Mouse (Mus musculus): ENCODE measurements around the gene Coa3. TPM values are rescaled to one million over a fixed set of nuclear protein-coding genes. Genes with fewer than 3 reads are reported as not detected.
A peak's percentile ranks its signal among the peaks of the same experiment; 100 is the strongest.

Gene Coa3
- polyA plus RNA-seq, 1 experiment from 2014 or later = 184 TPM

DNA sequence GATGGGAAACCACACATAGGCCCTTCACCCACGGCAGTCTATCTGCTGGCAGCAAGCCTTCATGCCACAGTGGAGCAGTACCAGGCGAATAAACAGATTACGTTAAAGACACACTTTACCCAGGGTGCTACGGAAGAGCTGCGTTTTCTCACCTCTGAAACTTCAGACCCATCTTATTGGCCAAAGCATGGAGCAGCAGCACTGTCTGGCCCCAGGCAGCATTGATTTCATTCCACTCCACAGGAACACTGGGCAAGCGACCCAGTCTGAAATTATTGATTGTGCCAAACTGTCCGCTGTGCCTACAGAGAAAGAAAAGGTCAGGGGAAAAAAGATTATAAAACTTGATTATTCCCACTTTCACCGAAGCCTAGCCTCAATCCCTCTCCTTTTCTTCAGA, 12.3 kb upstream of the Coa3 start:
- ATAC-seq (ENCODE audit: low read depth) = no peak
- Histone ChIP-seq H3K4me3 (ENCODE audit: low read length) (no peak overlapping the region), H3K27ac (ENCODE audit: low read length) (no peak overlapping the region), H3K27me3 (ENCODE audit: control insufficient read depth, insufficient read depth, low read depth, low read length) (no peaks in the 10 kb centered on the region), H3K9me3 (ENCODE audit: control insufficient read depth, low read length) (no peaks in the 10 kb centered on the region), H3K9ac (ENCODE audit: low read length) (no peak overlapping the region), H3K36me3 (ENCODE audit: control insufficient read depth, insufficient read depth, low read length) (peaks cover 28% of the 10 kb centered on the region), H3K4me1 (replicated peaks; ENCODE audit: control insufficient read depth, insufficient read depth, low read length) (no peaks in the 10 kb centered on the region), H3K4me2 (ENCODE audit: low read depth, low read length) (no peak overlapping the region)
- WGBS = 95% methylated on average over 8 of the region's 8 CpGs

DNA sequence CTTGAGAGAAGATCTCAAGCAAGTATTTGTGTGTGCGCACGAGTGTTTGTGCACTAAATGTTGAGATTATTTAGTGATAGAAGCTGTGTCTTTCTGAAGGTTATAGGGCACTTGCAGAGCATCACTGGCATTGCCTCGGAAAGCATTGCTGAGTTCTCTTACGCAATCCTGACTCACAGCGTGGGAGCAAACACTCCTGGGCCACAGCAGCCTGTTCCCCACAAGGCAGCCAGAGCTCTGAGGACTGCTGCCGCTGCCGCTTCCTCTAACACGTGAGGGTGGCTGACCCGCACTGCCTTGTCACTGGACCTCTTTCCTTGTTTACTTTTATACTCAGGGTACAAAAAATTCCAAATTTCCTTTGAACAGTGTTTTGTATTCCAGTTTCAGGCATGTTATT, 8.4 kb upstream of the Coa3 start:
- H3K36me3 ChIP-seq (ENCODE audit: control insufficient read depth, insufficient read depth, low read length) = peaks cover 11% of the 10 kb centered on the region
- WGBS = 60% methylated on average over 9 of the region's 9 CpGs
- ATAC-seq (ENCODE audit: low read depth) = no peak

DNA sequence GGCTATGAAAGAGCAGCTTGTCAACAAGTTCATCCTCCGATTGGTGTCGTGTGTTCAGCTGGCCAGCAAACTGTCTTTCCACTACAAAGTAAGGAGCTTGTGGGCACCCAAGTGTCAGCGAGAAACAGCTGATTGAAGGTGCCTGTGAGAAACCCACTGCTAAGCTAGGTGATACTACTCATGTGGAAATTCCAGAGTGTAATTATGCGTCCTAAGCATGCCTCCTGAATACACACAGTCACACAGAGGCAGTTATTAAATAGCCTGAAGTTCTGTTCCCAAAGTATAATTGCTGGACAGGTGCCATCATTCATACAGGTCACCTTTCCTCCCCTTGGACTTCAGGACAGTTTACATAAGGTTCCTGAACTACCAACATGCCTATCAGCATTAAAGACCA, 4.9 kb upstream of the Coa3 start:
- 61% methylated on average over 4 of the region's 4 CpGs for WGBS
- ATAC-seq (ENCODE audit: low read depth) = no peak
- Histone ChIP-seq H3K27me3 (ENCODE audit: control insufficient read depth, insufficient read depth, low read depth, low read length) (no peaks in the 10 kb centered on the region), H3K9ac (ENCODE audit: low read length) (peak overlapping the region; percentile 21; the same call in 1 of the 2 replicates), H3K4me3 (ENCODE audit: low read length) (no peak overlapping the region), H3K9me3 (ENCODE audit: control insufficient read depth, low read length) (no peaks in the 10 kb centered on the region), H3K4me2 (ENCODE audit: low read depth, low read length) (no peak overlapping the region), H3K4me1 (replicated peaks; ENCODE audit: control insufficient read depth, insufficient read depth, low read length) (peaks cover 5% of the 10 kb centered on the region; the same call in 1 of the 2 replicates), H3K27ac (ENCODE audit: low read length) (no peak overlapping the region), H3K36me3 (ENCODE audit: control insufficient read depth, insufficient read depth, low read length) (peaks cover 2% of the 10 kb centered on the region; the same call in 1 of the 2 replicates)

More for the DNA sequence above, 8.4 kb upstream of the Coa3 start:
- Histone ChIP-seq H3K27ac (ENCODE audit: low read length) (no peak overlapping the region), H3K9me3 (ENCODE audit: control insufficient read depth, low read length) (no peaks in the 10 kb centered on the region), H3K4me1 (replicated peaks; ENCODE audit: control insufficient read depth, insufficient read depth, low read length) (no peaks in the 10 kb centered on the region), H3K9ac (ENCODE audit: low read length) (no peak overlapping the region), H3K4me3 (ENCODE audit: low read length) (no peak overlapping the region), H3K27me3 (ENCODE audit: control insufficient read depth, insufficient read depth, low read depth, low read length) (no peaks in the 10 kb centered on the region), H3K4me2 (ENCODE audit: low read depth, low read length) (no peak overlapping the region)

DNA sequence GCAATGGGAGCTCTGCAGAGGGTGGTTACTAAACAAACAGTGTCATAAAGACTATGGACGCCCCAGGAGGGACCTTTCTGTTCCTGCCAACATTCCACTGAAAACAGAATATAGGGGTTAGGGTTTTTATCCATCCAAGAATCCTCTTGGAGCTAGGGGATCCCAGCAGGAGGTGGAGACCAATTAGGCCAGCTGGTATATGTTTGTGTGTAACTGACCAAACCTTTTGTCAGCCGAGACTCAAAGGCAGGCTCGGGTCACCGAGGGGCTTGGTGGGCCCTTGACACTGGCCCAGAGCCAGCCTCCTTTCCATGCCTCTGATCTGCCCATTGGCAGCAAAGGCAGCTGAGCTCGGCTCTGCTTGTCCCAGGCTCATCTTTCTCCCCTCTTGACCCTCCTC, 4.0 kb upstream of the Coa3 start:
- H3K9me3 ChIP-seq (ENCODE audit: control insufficient read depth, low read length) = no peaks in the 10 kb centered on the region
- H3K36me3 ChIP-seq (ENCODE audit: control insufficient read depth, insufficient read depth, low read length) = no peaks in the 10 kb centered on the region; the same call in 1 of the 2 replicates
- no peaks in the 10 kb centered on the region for H3K27me3 ChIP-seq (ENCODE audit: control insufficient read depth, insufficient read depth, low read depth, low read length)
- ATAC-seq (ENCODE audit: low read depth) = no peak
- WGBS = 22% methylated on average over 5 of the region's 5 CpGs
- no peak overlapping the region for H3K9ac ChIP-seq (ENCODE audit: low read length)
- peaks cover 7% of the 10 kb centered on the region for H3K4me1 ChIP-seq (replicated peaks; ENCODE audit: control insufficient read depth, insufficient read depth, low read length)
- H3K4me3 ChIP-seq (ENCODE audit: low read length) = no peak overlapping the region
- H3K4me2 ChIP-seq (ENCODE audit: low read depth, low read length) = no peak overlapping the region
- H3K27ac ChIP-seq (ENCODE audit: low read length) = no peak overlapping the region

DNA sequence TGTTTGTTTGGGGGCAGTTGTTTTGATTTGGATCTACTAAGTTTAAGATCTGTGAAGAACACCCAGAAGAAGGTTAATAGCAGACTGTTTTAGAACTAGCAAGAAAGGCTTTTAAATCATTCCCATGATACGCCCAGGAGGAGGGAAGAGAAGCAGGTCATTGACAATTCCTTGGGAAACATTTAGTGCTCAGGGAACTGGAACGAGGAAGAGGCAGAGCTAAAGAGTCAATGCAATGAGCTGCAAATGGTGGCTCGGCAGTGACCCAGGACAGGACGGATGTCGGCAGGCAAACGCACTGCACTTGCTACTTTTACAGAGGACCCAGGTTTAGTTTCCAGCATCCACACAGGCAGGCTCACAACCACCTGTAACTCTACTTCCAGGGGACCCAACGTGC, 1.9 kb upstream of the Coa3 start:
- Histone ChIP-seq H3K4me1 (replicated peaks; ENCODE audit: control insufficient read depth, insufficient read depth, low read length) (peaks cover 26% of the 10 kb centered on the region), H3K4me2 (ENCODE audit: low read depth, low read length) (no peak overlapping the region), H3K4me3 (ENCODE audit: low read length) (no peak overlapping the region), H3K36me3 (ENCODE audit: control insufficient read depth, insufficient read depth, low read length) (no peaks in the 10 kb centered on the region), H3K9me3 (ENCODE audit: control insufficient read depth, low read length) (no peaks in the 10 kb centered on the region), H3K9ac (ENCODE audit: low read length) (no peak overlapping the region), H3K27ac (ENCODE audit: low read length) (no peak overlapping the region), H3K27me3 (ENCODE audit: control insufficient read depth, insufficient read depth, low read depth, low read length) (no peaks in the 10 kb centered on the region)
- 45% methylated on average over 7 of the region's 7 CpGs for WGBS
- ATAC-seq (ENCODE audit: low read depth) = no peak

GRCm38 (mm10) chr11:101279193-101279569, 267 bp upstream of the Coa3 start:
- Histone ChIP-seq H3K27ac (ENCODE audit: low read length) (peak overlapping the region; percentile 10; the same call in 1 of the 2 replicates), H3K4me1 (replicated peaks; ENCODE audit: control insufficient read depth, insufficient read depth, low read length) (peaks cover 26% of the 10 kb centered on the region), H3K9ac (ENCODE audit: low read length) (peak overlapping the region; percentile 86), H3K9me3 (ENCODE audit: control insufficient read depth, low read length) (no peaks in the 10 kb centered on the region), H3K36me3 (ENCODE audit: control insufficient read depth, insufficient read depth, low read length) (no peaks in the 10 kb centered on the region), H3K4me2 (ENCODE audit: low read depth, low read length) (peak overlapping the region; percentile 84), H3K27me3 (ENCODE audit: control insufficient read depth, insufficient read depth, low read depth, low read length) (no peaks in the 10 kb centered on the region), H3K4me3 (ENCODE audit: low read length) (peak overlapping the region; percentile 85)
- ATAC-seq (ENCODE audit: low read depth) = peak; percentile 5; the same call in 1 of the 2 replicates
- 59% methylated on average over 14 of the region's 14 CpGs for WGBS

DNA sequence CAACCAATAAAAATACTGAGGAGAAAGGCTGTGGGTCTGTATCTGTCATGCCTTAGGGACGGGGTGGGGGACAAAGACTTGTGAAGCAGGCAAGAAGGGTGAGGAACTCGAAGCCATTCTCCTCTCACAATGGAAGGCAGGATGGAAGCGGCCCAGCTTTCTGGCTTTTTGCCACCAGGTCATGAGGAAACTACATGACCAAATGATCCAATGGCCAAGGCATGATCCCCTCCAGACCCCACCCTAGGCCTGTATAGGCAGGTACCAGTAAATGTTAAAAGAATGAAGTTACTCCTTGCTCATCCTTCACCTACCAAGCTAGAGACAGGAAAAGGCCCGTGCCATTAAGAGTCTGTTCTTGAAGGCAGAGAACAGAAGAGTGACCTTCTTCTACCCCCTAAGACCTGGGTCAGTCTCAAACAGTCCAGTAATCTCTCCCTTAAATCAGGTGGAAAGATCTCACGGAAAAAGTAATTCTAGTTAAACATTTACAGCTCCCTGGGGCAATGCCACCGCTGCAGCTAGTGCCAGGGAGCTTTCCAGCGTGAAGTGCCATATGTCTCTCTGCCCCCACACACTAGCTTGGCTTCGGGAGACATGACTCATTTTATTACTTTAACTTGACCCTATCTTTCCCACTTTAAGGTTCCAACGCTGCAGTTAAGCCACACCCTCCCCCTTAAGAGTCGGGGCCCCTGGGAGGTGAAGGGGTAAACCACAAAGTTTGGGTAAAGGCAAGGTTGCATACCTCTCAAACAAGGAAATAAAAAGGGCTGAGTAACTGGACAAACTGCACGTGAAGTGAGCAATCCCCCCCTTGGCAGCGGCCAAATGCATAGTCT, 1.3 kb downstream of the Coa3 start:
- ATAC-seq (ENCODE audit: low read depth) = peak; percentile 30
- H3K27me3 ChIP-seq (ENCODE audit: control insufficient read depth, insufficient read depth, low read depth, low read length) = no peaks in the 10 kb centered on the region
- peak overlapping the region; percentile 84 for H3K4me2 ChIP-seq (ENCODE audit: low read depth, low read length)
- no peaks in the 10 kb centered on the region for H3K36me3 ChIP-seq (ENCODE audit: control insufficient read depth, insufficient read depth, low read length)
- peak overlapping the region; percentile 85 for H3K4me3 ChIP-seq (ENCODE audit: low read length)
- no peaks in the 10 kb centered on the region for H3K9me3 ChIP-seq (ENCODE audit: control insufficient read depth, low read length)
- H3K27ac ChIP-seq (ENCODE audit: low read length) = peak overlapping the region; percentile 72
- 42% methylated on average over 12 of the region's 12 CpGs for WGBS
- H3K4me1 ChIP-seq (replicated peaks; ENCODE audit: control insufficient read depth, insufficient read depth, low read length) = peaks cover 26% of the 10 kb centered on the region
- H3K9ac ChIP-seq (ENCODE audit: low read length) = peak overlapping the region; percentile 86

- ATAC-seq (ENCODE audit: low read depth) = no peak
- 25% methylated on average over 27 of the region's 27 CpGs for WGBS
- Histone ChIP-seq H3K4me2 (ENCODE audit: low read depth, low read length) (peak overlapping the region; percentile 84), H3K27ac (ENCODE audit: low read length) (no peak overlapping the region), H3K36me3 (ENCODE audit: control insufficient read depth, insufficient read depth, low read length) (no peaks in the 10 kb centered on the region), H3K9ac (ENCODE audit: low read length) (peak overlapping the region; percentile 23; the same call in 1 of the 2 replicates), H3K9me3 (ENCODE audit: control insufficient read depth, low read length) (no peaks in the 10 kb centered on the region), H3K4me1 (replicated peaks; ENCODE audit: control insufficient read depth, insufficient read depth, low read length) (peaks cover 26% of the 10 kb centered on the region), H3K27me3 (ENCODE audit: control insufficient read depth, insufficient read depth, low read depth, low read length) (no peaks in the 10 kb centered on the region), H3K4me3 (ENCODE audit: low read length) (no peak overlapping the region)
Observed at GRCm38 (mm10) chr11:101276319-101277070, 2.4 kb downstream of the Coa3 start.

GRCm38 (mm10) chr11:101275309-101275708, 3.6 kb downstream of the Coa3 start:
- Histone ChIP-seq H3K36me3 (ENCODE audit: control insufficient read depth, insufficient read depth, low read length) (no peaks in the 10 kb centered on the region), H3K27me3 (ENCODE audit: control insufficient read depth, insufficient read depth, low read depth, low read length) (no peaks in the 10 kb centered on the region), H3K4me1 (replicated peaks; ENCODE audit: control insufficient read depth, insufficient read depth, low read length) (peaks cover 26% of the 10 kb centered on the region), H3K9ac (ENCODE audit: low read length) (no peak overlapping the region), H3K9me3 (ENCODE audit: control insufficient read depth, low read length) (no peaks in the 10 kb centered on the region), H3K4me3 (ENCODE audit: low read length) (no peak overlapping the region), H3K27ac (ENCODE audit: low read length) (no peak overlapping the region), H3K4me2 (ENCODE audit: low read depth, low read length) (no peak overlapping the region)
- 51% methylated on average over 4 of the region's 4 CpGs for WGBS
- ATAC-seq (ENCODE audit: low read depth) = no peak

Data from lung, embryonic 16.5 days (tissue).